Mouse (Mus musculus) spleen, adult 12 weeks (tissue): ENCODE measurements around the gene Ccdc106.
"Not testable (repeated sequence)": the region's sequence is repeated elsewhere in the genome, so short reads cannot be mapped to it uniquely, and the experiment has no call there.

Experiments used
- DNase-seq: peaks from one replicate; pipeline ENCODE4 v3.0.0; 2022; ENCODE audit warnings: low spot score

Ccdc106 gene

DNA sequence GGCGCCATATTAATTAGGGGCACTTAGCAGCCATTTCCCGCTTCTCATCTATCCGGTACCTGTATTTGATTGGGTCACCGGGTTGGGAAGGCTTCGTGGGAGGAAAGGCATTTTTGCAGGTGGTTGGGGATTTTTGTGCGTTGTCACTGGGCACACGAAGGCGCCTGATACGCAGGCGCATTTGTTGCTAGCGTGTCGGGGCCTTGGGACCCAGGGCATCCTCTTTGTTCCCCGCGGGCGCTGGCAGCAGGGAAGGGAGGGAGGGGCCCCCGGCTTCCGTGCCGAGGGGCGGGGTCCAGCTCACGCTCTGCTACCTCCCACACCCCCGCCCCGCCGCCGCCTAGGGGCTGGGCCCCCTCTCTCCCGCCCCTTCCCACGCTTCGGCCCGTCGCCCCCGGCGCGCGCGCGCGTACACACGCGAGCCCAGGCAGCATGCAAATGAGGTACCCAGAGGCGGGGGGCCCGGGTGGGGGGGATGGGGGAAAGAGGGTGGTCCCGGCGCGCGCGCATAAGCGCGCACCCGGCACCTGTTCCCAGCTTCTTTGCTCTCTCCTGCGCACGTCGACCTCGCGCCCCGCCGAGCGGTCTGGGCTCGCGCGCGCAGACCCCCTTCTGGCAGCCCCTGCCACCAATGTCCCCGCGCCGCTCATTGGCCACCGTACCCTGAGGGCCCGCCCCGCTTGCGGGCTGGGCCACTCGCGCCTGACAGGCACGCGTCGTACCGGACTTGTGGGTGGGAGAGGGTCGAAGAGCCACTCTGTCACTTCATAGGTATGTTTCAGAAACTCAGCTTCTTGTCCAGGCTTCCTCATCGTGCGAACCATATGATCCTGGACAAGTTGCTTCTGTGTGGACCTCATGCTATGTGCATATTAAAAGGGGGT, 5.0 kb upstream of the Ccdc106 start, which contains the start of gene Gm44973:
Gm44973 (plus strand) TSS at position 379 of the 884 bp plus-strand sequence.
- DNase-seq = peak; percentile 86

GRCm38 (mm10) chr7:5016057-5016456, 4.3 kb upstream of the Ccdc106 start:
- no peak for DNase-seq

GRCm38 (mm10) chr7:5016920-5017319, 3.4 kb upstream of the Ccdc106 start:
- no peak for DNase-seq

GRCm38 (mm10) chr7:5017352-5017751, 3.0 kb upstream of the Ccdc106 start:
- DNase-seq = no peak

DNA sequence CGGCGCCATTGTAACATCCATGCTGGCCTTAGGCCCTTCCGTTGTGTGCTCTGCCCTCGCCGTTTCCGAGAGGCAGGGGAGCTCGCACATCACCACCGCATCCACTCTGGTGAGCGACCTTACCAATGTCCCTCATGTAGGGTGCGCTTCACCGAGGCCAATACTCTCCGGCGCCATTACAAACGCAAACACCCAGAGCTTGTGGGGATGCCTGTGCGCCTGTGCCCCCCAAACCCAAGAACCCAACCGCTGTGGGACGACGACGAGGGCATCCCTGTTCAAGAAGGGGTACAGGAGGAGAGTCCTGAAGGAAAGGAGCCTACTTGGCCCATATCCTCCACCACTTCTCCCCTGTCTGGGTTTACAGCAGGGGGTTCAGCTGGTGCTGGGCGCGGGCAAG, 2.4 kb upstream of the Ccdc106 start:
- DNase-seq = no peak

DNA sequence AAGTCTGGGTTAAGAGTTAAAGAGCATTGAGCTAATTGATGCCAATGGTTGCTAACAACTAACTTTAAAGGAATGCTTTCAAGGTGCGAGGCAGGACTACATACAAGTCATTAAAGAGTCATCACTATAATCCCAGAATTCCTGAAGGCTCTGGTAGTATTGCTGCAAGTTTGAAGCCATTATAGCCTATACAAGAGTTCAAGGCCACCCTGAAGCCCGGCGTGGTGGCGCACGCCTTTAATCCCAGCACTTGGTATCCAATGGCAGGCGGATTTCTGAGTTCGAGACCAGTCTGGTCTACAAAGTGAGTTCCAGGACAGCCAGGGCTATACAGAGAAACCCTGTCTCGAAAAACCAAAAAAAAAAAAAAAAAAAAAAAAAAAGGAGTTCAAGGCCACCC, 777 bp upstream of the Ccdc106 start:
- DNase-seq = not testable (repeated sequence)

DNA sequence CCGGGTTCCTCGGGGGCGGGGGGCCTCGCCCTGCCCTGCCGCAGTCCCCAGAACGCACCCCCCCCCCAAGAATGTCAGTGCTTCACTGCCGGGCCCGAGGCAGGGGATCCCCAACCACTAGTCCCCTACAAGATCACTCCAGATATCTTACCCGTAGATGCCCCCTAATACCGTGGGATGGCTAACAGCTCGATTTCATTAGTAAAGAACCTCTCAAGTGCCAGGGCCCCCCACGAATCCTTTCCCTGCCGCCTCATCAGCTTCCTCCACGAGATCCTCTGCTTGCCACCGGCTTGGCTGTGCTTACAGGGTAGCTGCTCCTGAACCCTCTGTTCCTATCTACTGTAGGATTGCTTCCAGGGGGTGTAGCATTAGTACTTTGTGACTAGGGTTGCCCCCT, 332 bp downstream of the Ccdc106 start:
- DNase-seq = peak; percentile 8

- no peak for DNase-seq
These were observed 844 bp downstream of the Ccdc106 start for GRCm38 (mm10) chr7:5021197-5021596.

GRCm38 (mm10) chr7:5029543-5029942, 9.2 kb downstream of the Ccdc106 start:
- no peak for DNase-seq

GRCm38 (mm10) chr7:5029946-5030345, 9.6 kb downstream of the Ccdc106 start:
- no peak for DNase-seq

- no peak for DNase-seq
These were observed 10.4 kb downstream of the Ccdc106 start for GRCm38 (mm10) chr7:5030554-5031275.

- DNase-seq = no peak
These were observed 11.1 kb downstream of the Ccdc106 start for GRCm38 (mm10) chr7:5031496-5031895.

DNA sequence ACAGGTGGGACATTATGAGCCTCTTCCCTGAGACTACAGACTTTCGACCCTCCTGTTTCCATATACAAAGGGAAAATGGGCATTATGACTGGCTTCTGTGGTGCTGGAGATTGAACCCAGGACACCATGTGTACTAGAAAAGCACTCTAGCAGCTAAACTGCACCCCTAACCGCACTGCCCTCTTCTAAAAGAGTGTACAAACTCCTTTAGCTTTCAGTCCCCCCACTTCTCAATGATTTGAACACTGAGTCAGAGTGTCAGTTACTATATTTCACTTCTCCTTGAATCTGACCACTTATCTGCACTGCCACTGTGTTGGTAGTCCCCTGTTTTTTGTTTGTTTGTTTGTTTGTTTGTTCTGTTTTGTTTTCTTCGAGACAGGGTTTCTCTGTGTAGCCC, 13.5 kb downstream of the Ccdc106 start, which contains the start of gene 4632433K11Rik:
4632433K11Rik (plus strand) TSS at position 301 of the 400 bp plus-strand sequence.
- DNase-seq = no peak

DNA sequence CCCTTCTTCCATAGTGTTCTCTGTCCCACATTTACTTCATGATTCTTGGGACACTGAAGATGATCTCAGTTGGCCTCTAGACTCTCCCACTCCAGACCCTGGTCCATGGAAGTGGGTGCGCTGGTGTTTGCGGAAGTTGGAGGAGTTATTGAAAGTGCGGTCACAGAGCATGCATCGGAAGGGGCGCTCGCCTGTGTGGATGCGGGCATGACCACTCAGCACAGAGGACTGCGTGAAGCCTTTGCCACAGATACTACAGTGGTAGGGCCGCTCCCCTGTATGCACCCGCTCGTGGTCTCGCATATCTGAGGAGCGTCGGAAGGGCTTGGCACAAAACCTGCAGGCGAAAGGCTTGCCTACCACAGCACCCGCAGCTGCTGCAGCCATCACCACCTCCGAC, 15.3 kb downstream of the Ccdc106 start:
- DNase-seq = no peak

GRCm38 (mm10) chr7:5036136-5036535, 15.8 kb downstream of the Ccdc106 start:
- no peak for DNase-seq

GRCm38 (mm10) chr7:5037026-5037425, 16.7 kb downstream of the Ccdc106 start:
- DNase-seq = no peak

DNA sequence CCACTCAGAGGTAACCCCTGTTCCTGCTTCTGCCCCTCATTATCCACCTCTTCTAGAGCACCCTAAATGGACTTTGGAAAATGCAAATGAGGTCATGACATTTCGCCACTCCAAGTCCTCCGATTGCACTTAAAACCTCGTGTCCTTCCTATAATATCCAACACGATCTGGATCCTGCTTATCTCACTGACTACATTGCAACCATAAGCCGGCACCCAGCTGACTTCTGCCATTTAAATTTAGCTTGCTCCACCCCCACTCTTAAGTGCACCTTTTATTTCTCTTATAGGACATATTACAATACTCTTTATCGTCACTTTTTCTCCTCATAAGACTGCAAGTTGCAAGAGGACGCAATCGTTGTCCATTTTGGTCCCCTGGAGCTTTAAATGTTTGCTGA, 17.1 kb downstream of the Ccdc106 start:
- no peak for DNase-seq

DNA sequence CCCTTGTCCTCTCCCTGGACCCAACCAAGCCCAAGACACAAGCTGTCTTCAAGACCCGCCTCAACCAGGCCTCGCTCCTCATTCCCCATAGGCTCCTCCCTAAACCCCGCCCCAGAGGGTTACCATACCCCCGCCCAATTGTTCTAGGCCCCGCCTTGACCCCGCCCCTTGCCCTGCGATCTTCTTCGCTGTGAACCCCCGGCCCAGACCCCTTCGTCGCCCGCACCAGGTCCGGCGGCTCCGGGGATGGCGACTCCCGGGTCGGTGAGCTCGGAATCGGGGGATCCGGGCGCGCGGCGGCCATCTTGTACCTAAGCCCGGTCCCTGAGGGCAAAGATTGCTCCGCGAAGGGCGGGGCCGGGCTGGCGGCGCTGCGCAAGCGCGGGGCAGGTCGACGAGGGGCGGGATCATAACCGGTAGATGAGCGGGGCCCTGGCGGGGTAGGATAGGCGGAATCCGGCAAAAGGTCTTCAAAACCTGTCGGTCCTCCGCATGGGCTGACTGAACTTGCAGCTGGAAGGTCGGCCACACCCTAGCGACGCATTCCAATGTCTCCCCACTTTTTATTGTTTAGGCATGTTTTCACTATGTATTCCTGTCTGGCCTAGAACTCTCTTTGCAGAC, 17.9 kb downstream of the Ccdc106 start, which contains the start of gene Zfp784:
Zfp784 (minus strand) TSS at position 338 of the 624 bp plus-strand sequence.
- peak; percentile 94 for DNase-seq

DNA sequence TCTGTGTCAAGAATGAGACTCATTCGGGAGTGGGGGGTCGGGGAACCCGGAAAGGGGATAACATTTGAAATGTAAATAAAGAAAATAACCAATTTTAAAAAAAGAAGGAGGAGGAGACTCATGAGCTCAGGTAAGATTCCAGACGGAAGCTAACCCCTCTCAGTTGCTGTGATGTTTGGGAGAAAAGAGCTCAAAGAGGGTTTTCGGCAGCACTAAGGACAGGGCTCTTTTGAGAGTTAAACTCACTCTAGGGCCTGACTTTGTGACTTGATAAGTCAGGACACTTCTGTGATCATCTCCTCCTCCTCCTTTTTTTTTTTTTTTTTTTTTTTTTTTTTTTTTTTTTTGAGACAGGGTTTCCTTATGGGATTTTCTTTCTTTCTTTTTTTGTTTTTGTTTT, 18.6 kb downstream of the Ccdc106 start:
- no peak for DNase-seq

DNA sequence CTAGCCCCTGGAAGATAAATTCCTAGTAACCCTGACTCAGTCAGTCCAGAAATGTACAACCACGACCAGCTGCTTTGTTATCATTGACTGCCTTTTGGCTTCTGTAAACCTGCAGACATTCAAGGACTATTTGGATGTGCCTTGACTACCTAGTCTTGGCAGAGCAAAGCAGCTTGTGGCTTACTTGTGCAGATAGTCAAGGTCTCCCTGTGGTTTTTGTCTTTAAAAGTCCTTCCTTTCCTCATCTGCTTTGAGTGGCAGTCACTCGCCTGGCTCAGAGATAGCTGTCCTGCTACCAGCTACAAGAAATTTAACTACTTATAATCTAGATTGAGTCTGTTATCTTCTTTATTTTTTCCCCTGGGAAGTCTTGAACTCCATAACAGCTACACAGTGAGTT, 24.6 kb downstream of the Ccdc106 start:
- no peak for DNase-seq

- no peak for DNase-seq
These were observed 25.8 kb downstream of the Ccdc106 start for GRCm38 (mm10) chr7:5046112-5046511.

DNA sequence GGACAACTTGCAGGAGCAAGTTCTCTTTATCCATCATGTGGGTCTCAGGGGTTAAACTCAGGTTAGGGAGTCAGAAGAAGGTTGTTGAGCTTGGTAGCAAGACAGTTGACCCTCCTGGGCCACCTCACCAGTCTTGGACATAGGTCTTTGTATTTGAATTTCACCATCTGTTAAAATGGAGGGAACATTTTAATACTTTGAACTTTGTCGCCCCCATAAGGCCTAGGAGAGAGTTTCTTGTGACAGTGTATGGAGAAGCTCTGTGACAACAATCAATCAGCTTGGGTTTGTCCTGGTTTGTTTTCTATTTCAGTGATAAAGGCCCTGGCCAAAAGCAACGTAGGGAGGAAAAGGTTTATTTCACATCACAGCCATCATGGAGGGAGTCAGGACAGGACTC, 27.0 kb downstream of the Ccdc106 start:
- DNase-seq = no peak
